Mouse (Mus musculus): ENCODE results near the gene Rtn4rl1.
"Not testable (repeated sequence)": the region's sequence is repeated elsewhere in the genome, so short reads cannot be mapped to it uniquely, and the experiment has no call there.

The Rtn4rl1 gene

GRCm38 (mm10) chr11:75279013-75279341, 85.4 kb downstream of the Rtn4rl1 start:
- no peak for DNase-seq

- peak in 1 of 2 experiments; percentile 56 for DNase-seq
Observed at GRCm38 (mm10) chr11:75279342-75280065, 85.9 kb downstream of the Rtn4rl1 start.

GRCm38 (mm10) chr11:75280066-75280410, 86.5 kb downstream of the Rtn4rl1 start:
- no peak for DNase-seq

- DNase-seq: no peak
Observed at GRCm38 (mm10) chr11:75280435-75281001, 86.9 kb downstream of the Rtn4rl1 start.

- no peak for DNase-seq
Observed at GRCm38 (mm10) chr11:75281380-75282256, 88.0 kb downstream of the Rtn4rl1 start.

- no peak for DNase-seq
Observed at GRCm38 (mm10) chr11:75282496-75283120, 89.0 kb downstream of the Rtn4rl1 start.

GRCm38 (mm10) chr11:75283784-75284183, 90.2 kb downstream of the Rtn4rl1 start:
- not testable (repeated sequence) for DNase-seq

GRCm38 (mm10) chr11:75285893-75286467, 92.4 kb downstream of the Rtn4rl1 start:
- DNase-seq: no peak

- no peak for DNase-seq
Observed at GRCm38 (mm10) chr11:75286868-75287267, 93.3 kb downstream of the Rtn4rl1 start.

GRCm38 (mm10) chr11:75287940-75288339, 94.4 kb downstream of the Rtn4rl1 start:
- DNase-seq: no peak

GRCm38 (mm10) chr11:75288517-75288916, 94.9 kb downstream of the Rtn4rl1 start:
- no peak for DNase-seq

- DNase-seq: no peak
Observed at GRCm38 (mm10) chr11:75289120-75289519, 95.5 kb downstream of the Rtn4rl1 start.

GRCm38 (mm10) chr11:75290566-75291271, 97.1 kb downstream of the Rtn4rl1 start:
- DNase-seq: peak; percentile 96

GRCm38 (mm10) chr11:75291389-75292215, 98.0 kb downstream of the Rtn4rl1 start:
- no peak for DNase-seq

- DNase-seq: no peak
Observed at GRCm38 (mm10) chr11:75292281-75292680, 98.7 kb downstream of the Rtn4rl1 start.

- DNase-seq: no peak
Observed at GRCm38 (mm10) chr11:75293852-75294361, 100.3 kb downstream of the Rtn4rl1 start.

GRCm38 (mm10) chr11:75294862-75295261, 101.3 kb downstream of the Rtn4rl1 start:
- DNase-seq: no peak

GRCm38 (mm10) chr11:75295534-75295933, 102.0 kb downstream of the Rtn4rl1 start:
- not testable (repeated sequence) for DNase-seq

GRCm38 (mm10) chr11:75296406-75297005, 102.9 kb downstream of the Rtn4rl1 start:
- DNase-seq: no peak

- no peak for DNase-seq
Observed at GRCm38 (mm10) chr11:75297631-75298030, 104.0 kb downstream of the Rtn4rl1 start.

- DNase-seq: no peak
Observed at GRCm38 (mm10) chr11:75298491-75298890, 104.9 kb downstream of the Rtn4rl1 start.

Data from cerebellum, postnatal 14 days (tissue).